Mouse (Mus musculus): Measurements from ENCODE around the gene Tas2r122. TPM values are rescaled to one million over a fixed set of nuclear protein-coding genes. Genes with fewer than 3 reads are reported as not detected.
"Not testable (repeated sequence)": the region's sequence is repeated elsewhere in the genome, so short reads cannot be mapped to it uniquely, and the experiment has no call there.

Gene Tas2r122
- polyA plus RNA-seq (2011; ENCODE audit: insufficient read depth, insufficient read length, low read depth, missing spikeins), result not detected in 2 replicates

- Histone ChIP-seq H3K27me3 (ENCODE audit: control insufficient read depth, insufficient read depth, low read length, poor library complexity, severe bottlenecking) (no peaks in the 10 kb centered on the region), H3K4me1 (ENCODE audit: control insufficient read depth, insufficient read depth, low read length) (no peaks in the 10 kb centered on the region), H3K36me3 (ENCODE audit: control insufficient read depth, insufficient read depth, low read length, poor library complexity, severe bottlenecking) (no peaks in the 10 kb centered on the region), H3K27ac (ENCODE audit: insufficient read depth, low read length) (no peak within 1 kb of the TSS), H3K9me3 (replicated peaks; ENCODE audit: control insufficient read depth, insufficient read depth, low read length, poor library complexity, severe bottlenecking) (no peaks in the 10 kb centered on the region), H3K9ac (ENCODE audit: low read depth, poor library complexity, severe bottlenecking) (no peak within 1 kb of the TSS), H3K4me3 (ENCODE audit: low read depth, low read length) (no peak within 1 kb of the TSS)
- TF ChIP-seq POLR2A (IDR thresholded peaks at IDR 0.05; ENCODE audit: insufficient read depth, low read length), result no peak
- TF ChIP-seq EP300 (IDR thresholded peaks at IDR 0.05; ENCODE audit: insufficient read depth, low read depth, low read length), result no peak
- no peak for TF ChIP-seq CTCF (IDR thresholded peaks at IDR 0.05; ENCODE audit: low read depth, low read length)
These were observed at the start of gene Tas2r122 for GRCm38 (mm10) chr6:132711828-132712227. Tas2r122 (minus strand) TSS chr6:132711928.

DNA sequence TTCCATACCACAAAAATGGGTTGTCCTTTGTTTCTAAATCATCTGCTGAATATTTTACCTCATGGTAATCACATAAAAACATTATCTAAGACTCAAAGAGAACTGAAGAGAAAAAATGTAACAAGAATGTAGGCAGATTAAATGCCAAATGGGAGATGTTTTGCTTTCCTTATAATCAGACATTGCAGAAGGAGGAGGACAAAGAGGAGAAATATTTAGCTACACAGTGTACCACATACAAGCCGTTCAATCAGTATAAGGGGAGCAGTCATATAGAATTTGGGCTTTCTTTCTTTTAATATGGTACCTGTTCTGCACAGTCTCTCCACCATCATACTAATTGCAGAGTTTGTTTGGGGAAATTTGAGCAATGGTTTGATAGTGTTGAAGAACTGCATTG lies 42.7 kb upstream of the Tas2r122 start, which contains the start of gene Tas2r124:
Tas2r124 (plus strand) TSS at position 301 of the 400 bp plus-strand sequence.
- TF ChIP-seq CTCF (IDR thresholded peaks at IDR 0.05; ENCODE audit: low read depth, low read length) (no peak), POLR2A (IDR thresholded peaks at IDR 0.05; ENCODE audit: insufficient read depth, low read length) (no peak), EP300 (IDR thresholded peaks at IDR 0.05; ENCODE audit: insufficient read depth, low read depth, low read length) (no peak)
- Histone ChIP-seq H3K9ac (ENCODE audit: low read depth, poor library complexity, severe bottlenecking) (no peak within 1 kb of the TSS), H3K27me3 (ENCODE audit: control insufficient read depth, insufficient read depth, low read length, poor library complexity, severe bottlenecking) (no peaks in the 10 kb centered on the region), H3K36me3 (ENCODE audit: control insufficient read depth, insufficient read depth, low read length, poor library complexity, severe bottlenecking) (no peaks in the 10 kb centered on the region), H3K4me1 (ENCODE audit: control insufficient read depth, insufficient read depth, low read length) (no peaks in the 10 kb centered on the region), H3K27ac (ENCODE audit: insufficient read depth, low read length) (no peak within 1 kb of the TSS), H3K9me3 (replicated peaks; ENCODE audit: control insufficient read depth, insufficient read depth, low read length, poor library complexity, severe bottlenecking) (no peaks in the 10 kb centered on the region), H3K4me3 (ENCODE audit: low read depth, low read length) (no peak within 1 kb of the TSS)

DNA sequence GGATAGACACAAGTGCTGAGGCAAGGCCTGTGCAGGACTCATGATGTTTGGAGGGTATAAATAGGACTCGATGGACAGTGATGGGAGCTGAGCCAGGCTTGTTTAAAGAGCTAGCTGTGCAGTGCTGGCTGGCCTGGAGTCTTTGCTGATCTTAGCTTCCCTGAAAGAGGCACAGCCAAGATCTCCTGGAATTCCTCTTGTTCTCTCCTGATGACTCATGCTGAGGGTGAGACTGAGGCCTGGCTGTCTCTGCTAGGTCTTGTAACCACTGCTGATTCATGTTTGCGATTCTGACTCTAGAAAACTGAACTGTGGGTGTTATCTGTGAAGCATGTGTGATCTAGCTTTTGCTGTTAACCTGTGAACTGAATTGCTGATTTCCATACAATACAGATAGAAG lies 38.5 kb upstream of the Tas2r122 start:
- no peak overlapping the region for H3K4me3 ChIP-seq (ENCODE audit: low read depth, low read length)

DNA sequence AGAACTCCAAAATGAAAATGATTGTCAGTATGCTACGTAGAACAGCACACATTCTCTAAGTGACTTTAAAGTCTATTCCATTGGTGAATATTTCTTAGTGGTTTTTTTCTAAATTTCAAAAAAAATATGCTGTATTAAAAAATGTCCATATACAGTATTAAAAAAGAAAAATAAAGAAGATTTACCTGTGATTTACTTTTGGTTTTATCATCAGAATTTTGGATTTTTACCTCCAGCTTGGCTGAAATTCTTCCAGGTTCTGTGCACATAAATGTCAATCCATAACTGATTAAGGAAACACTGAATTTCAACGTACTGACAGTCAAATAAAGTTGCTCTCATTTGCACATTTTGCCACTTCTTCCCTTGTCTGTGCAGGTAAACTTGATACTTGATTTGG lies 26.2 kb upstream of the Tas2r122 start, which contains the start of gene Tas2r115:
Tas2r115 (minus strand) TSS at position 101 of the 400 bp plus-strand sequence.
- H3K27ac ChIP-seq (ENCODE audit: insufficient read depth, low read length), result no peak within 1 kb of the TSS
- no peaks in the 10 kb centered on the region for H3K4me1 ChIP-seq (ENCODE audit: control insufficient read depth, insufficient read depth, low read length)
- H3K9ac ChIP-seq (ENCODE audit: low read depth, poor library complexity, severe bottlenecking), result no peak within 1 kb of the TSS
- H3K4me3 ChIP-seq (ENCODE audit: low read depth, low read length), result no peak within 1 kb of the TSS
- no peaks in the 10 kb centered on the region for H3K9me3 ChIP-seq (replicated peaks; ENCODE audit: control insufficient read depth, insufficient read depth, low read length, poor library complexity, severe bottlenecking)
- no peaks in the 10 kb centered on the region for H3K27me3 ChIP-seq (ENCODE audit: control insufficient read depth, insufficient read depth, low read length, poor library complexity, severe bottlenecking)
- TF ChIP-seq EP300 (IDR thresholded peaks at IDR 0.05; ENCODE audit: insufficient read depth, low read depth, low read length) (no peak), POLR2A (IDR thresholded peaks at IDR 0.05; ENCODE audit: insufficient read depth, low read length) (no peak), CTCF (IDR thresholded peaks at IDR 0.05; ENCODE audit: low read depth, low read length) (no peak)
- H3K36me3 ChIP-seq (ENCODE audit: control insufficient read depth, insufficient read depth, low read length, poor library complexity, severe bottlenecking), result no peaks in the 10 kb centered on the region

More for the DNA sequence above, 38.5 kb upstream of the Tas2r122 start:
- Histone ChIP-seq H3K4me1 (ENCODE audit: control insufficient read depth, insufficient read depth, low read length) (no peaks in the 10 kb centered on the region), H3K9me3 (replicated peaks; ENCODE audit: control insufficient read depth, insufficient read depth, low read length, poor library complexity, severe bottlenecking) (no peaks in the 10 kb centered on the region), H3K36me3 (ENCODE audit: control insufficient read depth, insufficient read depth, low read length, poor library complexity, severe bottlenecking) (no peaks in the 10 kb centered on the region), H3K27me3 (ENCODE audit: control insufficient read depth, insufficient read depth, low read length, poor library complexity, severe bottlenecking) (no peaks in the 10 kb centered on the region), H3K9ac (ENCODE audit: low read depth, poor library complexity, severe bottlenecking) (no peak overlapping the region), H3K27ac (ENCODE audit: insufficient read depth, low read length) (no peak overlapping the region)
- TF ChIP-seq POLR2A (IDR thresholded peaks at IDR 0.05; ENCODE audit: insufficient read depth, low read length) (no peak), EP300 (IDR thresholded peaks at IDR 0.05; ENCODE audit: insufficient read depth, low read depth, low read length) (no peak), CTCF (IDR thresholded peaks at IDR 0.05; ENCODE audit: low read depth, low read length) (no peak)

DNA sequence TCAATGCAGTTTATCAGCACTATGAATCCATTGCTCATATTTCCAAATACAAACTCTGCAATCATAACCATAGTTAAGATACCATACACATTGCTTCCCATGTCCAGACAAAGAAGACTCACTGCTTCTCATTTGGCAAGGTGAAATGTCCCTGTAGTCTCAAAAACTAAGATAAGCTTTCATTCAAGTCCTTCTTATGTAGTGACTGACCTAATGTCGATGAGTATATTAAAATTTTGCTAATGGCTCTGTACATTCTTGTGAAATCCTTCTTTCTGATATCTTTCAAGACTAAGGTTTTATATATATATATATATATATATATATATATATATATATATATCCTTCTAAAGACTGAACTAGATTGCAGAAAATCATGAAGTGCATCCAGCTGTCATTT lies 10.8 kb downstream of the Tas2r122 start, which contains the start of gene Tas2r121:
Tas2r121 (minus strand) TSS at position 101 of the 400 bp plus-strand sequence.
- TF ChIP-seq CTCF (IDR thresholded peaks at IDR 0.05; ENCODE audit: low read depth, low read length) (no peak), POLR2A (IDR thresholded peaks at IDR 0.05; ENCODE audit: insufficient read depth, low read length) (no peak), EP300 (IDR thresholded peaks at IDR 0.05; ENCODE audit: insufficient read depth, low read depth, low read length) (no peak)
- Histone ChIP-seq H3K36me3 (ENCODE audit: control insufficient read depth, insufficient read depth, low read length, poor library complexity, severe bottlenecking) (no peaks in the 10 kb centered on the region), H3K4me1 (ENCODE audit: control insufficient read depth, insufficient read depth, low read length) (no peaks in the 10 kb centered on the region), H3K4me3 (ENCODE audit: low read depth, low read length) (no peak within 1 kb of the TSS), H3K27me3 (ENCODE audit: control insufficient read depth, insufficient read depth, low read length, poor library complexity, severe bottlenecking) (no peaks in the 10 kb centered on the region), H3K9me3 (replicated peaks; ENCODE audit: control insufficient read depth, insufficient read depth, low read length, poor library complexity, severe bottlenecking) (no peaks in the 10 kb centered on the region), H3K27ac (ENCODE audit: insufficient read depth, low read length) (no peak within 1 kb of the TSS), H3K9ac (ENCODE audit: low read depth, poor library complexity, severe bottlenecking) (no peak within 1 kb of the TSS)

DNA sequence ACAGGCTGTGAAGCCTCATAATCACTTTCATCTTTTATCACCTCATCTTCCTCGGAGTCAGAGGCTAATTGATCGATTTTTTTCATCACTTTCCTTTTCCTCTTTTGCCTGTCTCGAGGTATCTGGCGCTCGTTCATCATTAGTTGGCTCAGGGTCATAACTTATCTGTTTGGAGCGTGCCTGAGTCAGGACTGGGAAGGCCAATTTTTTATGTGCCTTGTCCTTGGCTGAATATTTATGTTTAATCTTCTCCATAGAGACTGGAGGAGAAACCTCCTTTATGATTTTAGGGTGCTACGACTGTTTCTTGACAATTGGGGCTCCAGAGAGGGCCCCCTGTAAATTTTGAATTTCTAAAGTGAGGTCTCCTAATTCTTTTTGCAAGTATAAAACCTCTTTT lies 20.1 kb downstream of the Tas2r122 start:
- H3K36me3 ChIP-seq (ENCODE audit: control insufficient read depth, insufficient read depth, low read length, poor library complexity, severe bottlenecking); H3K9ac ChIP-seq (ENCODE audit: low read depth, poor library complexity, severe bottlenecking); H3K27me3 ChIP-seq (ENCODE audit: control insufficient read depth, insufficient read depth, low read length, poor library complexity, severe bottlenecking); H3K4me1 ChIP-seq (ENCODE audit: control insufficient read depth, insufficient read depth, low read length); H3K4me3 ChIP-seq (ENCODE audit: low read depth, low read length); H3K27ac ChIP-seq (ENCODE audit: insufficient read depth, low read length); H3K9me3 ChIP-seq (replicated peaks; ENCODE audit: control insufficient read depth, insufficient read depth, low read length, poor library complexity, severe bottlenecking): not testable (repeated sequence)

Other genes with a start within 250 kb of the Tas2r122 start
- gene Prh1, start 142.1 kb downstream of the Tas2r122 start, polyA plus RNA-seq (2011; ENCODE audit: insufficient read depth, insufficient read length, low read depth, missing spikeins), result not detected in 2 replicates
- not detected in 2 replicates for gene Prp2, start 116.0 kb downstream of the Tas2r122 start, polyA plus RNA-seq (2011; ENCODE audit: insufficient read depth, insufficient read length, low read depth, missing spikeins)
- gene A630073D07Rik, start 60.4 kb downstream of the Tas2r122 start, polyA plus RNA-seq (2011; ENCODE audit: insufficient read depth, insufficient read length, low read depth, missing spikeins), result not detected in 2 replicates
- not detected in 2 replicates for gene Tas2r120, start 55.0 kb downstream of the Tas2r122 start, polyA plus RNA-seq (2011; ENCODE audit: insufficient read depth, insufficient read length, low read depth, missing spikeins)
- not detected in 2 replicates for gene Tas2r121, start 10.9 kb downstream of the Tas2r122 start, polyA plus RNA-seq (2011; ENCODE audit: insufficient read depth, insufficient read length, low read depth, missing spikeins)
- not detected in 2 replicates for gene Tas2r115, start 26.1 kb upstream of the Tas2r122 start, polyA plus RNA-seq (2011; ENCODE audit: insufficient read depth, insufficient read length, low read depth, missing spikeins)
- gene Tas2r124, start 42.8 kb upstream of the Tas2r122 start, polyA plus RNA-seq (2011; ENCODE audit: insufficient read depth, insufficient read length, low read depth, missing spikeins), result not detected in 2 replicates
- gene Tas2r102, start 50.2 kb upstream of the Tas2r122 start, polyA plus RNA-seq (2011; ENCODE audit: insufficient read depth, insufficient read length, low read depth, missing spikeins), result not detected in 2 replicates
- gene Tas2r136, start 66.2 kb upstream of the Tas2r122 start, polyA plus RNA-seq (2011; ENCODE audit: insufficient read depth, insufficient read length, low read depth, missing spikeins), result not detected in 2 replicates
- gene Tas2r117, start 90.9 kb upstream of the Tas2r122 start, polyA plus RNA-seq (2011; ENCODE audit: insufficient read depth, insufficient read length, low read depth, missing spikeins), result not detected in 2 replicates
- gene Tas2r123, start 135.2 kb upstream of the Tas2r122 start, polyA plus RNA-seq (2011; ENCODE audit: insufficient read depth, insufficient read length, low read depth, missing spikeins), result not detected in 2 replicates
- not detected in 2 replicates for gene Tas2r116, start 143.5 kb upstream of the Tas2r122 start, polyA plus RNA-seq (2011; ENCODE audit: insufficient read depth, insufficient read length, low read depth, missing spikeins)
- not detected in 2 replicates for gene Tas2r110, start 156.1 kb upstream of the Tas2r122 start, polyA plus RNA-seq (2011; ENCODE audit: insufficient read depth, insufficient read length, low read depth, missing spikeins)
- not detected in 2 replicates for gene Tas2r113, start 181.1 kb upstream of the Tas2r122 start, polyA plus RNA-seq (2011; ENCODE audit: insufficient read depth, insufficient read length, low read depth, missing spikeins)
- not detected in 2 replicates for gene Tas2r125, start 197.7 kb upstream of the Tas2r122 start, polyA plus RNA-seq (2011; ENCODE audit: insufficient read depth, insufficient read length, low read depth, missing spikeins)
- not detected in 2 replicates for gene Tas2r129, start 239.2 kb upstream of the Tas2r122 start, polyA plus RNA-seq (2011; ENCODE audit: insufficient read depth, insufficient read length, low read depth, missing spikeins)
- gene Tas2r131, start 246.0 kb upstream of the Tas2r122 start, polyA plus RNA-seq (2011; ENCODE audit: insufficient read depth, insufficient read length, low read depth, missing spikeins), result not detected in 2 replicates